Mouse (Mus musculus): Measurements from ENCODE around the gene Noxo1. TPM values are rescaled to one million over a fixed set of nuclear protein-coding genes. Genes with fewer than 3 reads are reported as not detected.
"Not testable (repeated sequence)": the region's sequence is repeated elsewhere in the genome, so short reads cannot be mapped to it uniquely, and the experiment has no call there.

Gene Noxo1
- polyA plus RNA-seq, 1 experiment from 2014 or later: 0.79 TPM

GRCm38 (mm10) chr17:24708646-24709045 lies 12.6 kb downstream of the Noxo1 start:
- Histone ChIP-seq H3K27ac (no peak overlapping the region), H3K4me3 (no peak overlapping the region), H3K9me3 (no peaks in the 10 kb centered on the region), H3K4me1 (peaks cover 19% of the 10 kb centered on the region), H3K27me3 (ENCODE audit: poor library complexity, severe bottlenecking) (no peaks in the 10 kb centered on the region), H3K36me3 (replicated peaks) (peaks cover 23% of the 10 kb centered on the region)
- no peak for DNase-seq (ENCODE audit: extremely low spot score, low spot score)
- WGBS: 36% methylated on average over 2 of the region's 2 CpGs

- 50% methylated on average over 6 of the region's 6 CpGs for WGBS
- DNase-seq (ENCODE audit: extremely low spot score, low spot score): no peak
- Histone ChIP-seq H3K4me3 (no peak overlapping the region), H3K4me1 (peaks cover 17% of the 10 kb centered on the region), H3K9me3 (no peaks in the 10 kb centered on the region), H3K27me3 (ENCODE audit: poor library complexity, severe bottlenecking) (no peaks in the 10 kb centered on the region), H3K27ac (no peak overlapping the region), H3K36me3 (replicated peaks) (peaks cover 42% of the 10 kb centered on the region)
Measured at GRCm38 (mm10) chr17:24715556-24715955, 19.5 kb downstream of the Noxo1 start.

GRCm38 (mm10) chr17:24716166-24716682 lies 20.2 kb downstream of the Noxo1 start:
- H3K36me3 ChIP-seq (replicated peaks): peaks cover 48% of the 10 kb centered on the region
- 0 out of 2 replicates have a peak overlapping the region, but pooled peaks have one; percentile 12 for H3K4me3 ChIP-seq
- H3K9me3 ChIP-seq: no peaks in the 10 kb centered on the region
- H3K4me1 ChIP-seq: peaks cover 21% of the 10 kb centered on the region
- WGBS: 95% methylated on average over 15 of the region's 15 CpGs
- no peaks in the 10 kb centered on the region for H3K27me3 ChIP-seq (ENCODE audit: poor library complexity, severe bottlenecking)
- H3K27ac ChIP-seq: no peak overlapping the region
- DNase-seq (ENCODE audit: extremely low spot score, low spot score): no peak

GRCm38 (mm10) chr17:24717943-24718342 lies 21.9 kb downstream of the Noxo1 start, which contains the start of the genes Rnf151 and Rps2:
TSS of gene Rnf151 (minus strand) at chr17:24718063.
TSS of gene Rps2 (plus strand) at chr17:24718116.
- Histone ChIP-seq H3K4me3 (peak within 1 kb of the TSS; percentile 91), H3K9me3 (no peaks in the 10 kb centered on the region), H3K4me1 (peaks cover 38% of the 10 kb centered on the region), H3K27ac (peak within 1 kb of the TSS; percentile 93), H3K36me3 (replicated peaks) (peaks cover 63% of the 10 kb centered on the region), H3K27me3 (ENCODE audit: poor library complexity, severe bottlenecking) (no peaks in the 10 kb centered on the region)
- no peak for DNase-seq (ENCODE audit: extremely low spot score, low spot score)
- 72% methylated on average over 4 of the region's 4 CpGs for WGBS

GRCm38 (mm10) chr17:24718938-24719337 lies 22.9 kb downstream of the Noxo1 start:
- 63% methylated on average over 5 of the region's 5 CpGs for WGBS
- H3K27ac ChIP-seq: peak overlapping the region; percentile 93

GRCm38 (mm10) chr17:24719494-24720222 lies 23.6 kb downstream of the Noxo1 start:
- H3K27me3 ChIP-seq (ENCODE audit: poor library complexity, severe bottlenecking): no peaks in the 10 kb centered on the region
- under 1% methylated on average over 61 of the region's 61 CpGs for WGBS
- peak overlapping the region; percentile 91 for H3K4me3 ChIP-seq
- H3K9me3 ChIP-seq: no peaks in the 10 kb centered on the region
- peaks cover 63% of the 10 kb centered on the region for H3K36me3 ChIP-seq (replicated peaks)
- peak; percentile 99 for DNase-seq (ENCODE audit: extremely low spot score, low spot score)
- H3K4me1 ChIP-seq: peaks cover 51% of the 10 kb centered on the region
- peak overlapping the region; percentile 93 for H3K27ac ChIP-seq

More at GRCm38 (mm10) chr17:24718938-24719337, 22.9 kb downstream of the Noxo1 start:
- Histone ChIP-seq H3K4me1 (peaks cover 47% of the 10 kb centered on the region), H3K4me3 (peak overlapping the region; percentile 91), H3K36me3 (replicated peaks) (peaks cover 63% of the 10 kb centered on the region)
- H3K27me3 ChIP-seq (ENCODE audit: poor library complexity, severe bottlenecking); H3K9me3 ChIP-seq; DNase-seq (ENCODE audit: extremely low spot score, low spot score): not testable (repeated sequence)

GRCm38 (mm10) chr17:24720616-24721015 lies 24.6 kb downstream of the Noxo1 start:
- not testable (repeated sequence) for H3K27me3 ChIP-seq (ENCODE audit: poor library complexity, severe bottlenecking); DNase-seq (ENCODE audit: extremely low spot score, low spot score); H3K9me3 ChIP-seq
- under 1% methylated on average over 11 of the region's 11 CpGs for WGBS
- peak overlapping the region; percentile 91 for H3K4me3 ChIP-seq
- peaks cover 48% of the 10 kb centered on the region for H3K4me1 ChIP-seq
- peak overlapping the region; percentile 93 for H3K27ac ChIP-seq
- H3K36me3 ChIP-seq (replicated peaks): peaks cover 56% of the 10 kb centered on the region

GRCm38 (mm10) chr17:24721383-24721955 lies 25.4 kb downstream of the Noxo1 start:
- H3K27me3 ChIP-seq (ENCODE audit: poor library complexity, severe bottlenecking); H3K9me3 ChIP-seq; DNase-seq (ENCODE audit: extremely low spot score, low spot score); H3K27ac ChIP-seq: not testable (repeated sequence)
- Histone ChIP-seq H3K4me1 (peaks cover 44% of the 10 kb centered on the region), H3K36me3 (replicated peaks) (peaks cover 48% of the 10 kb centered on the region), H3K4me3 (peak overlapping the region; percentile 91)
- 78% methylated on average over 7 of the region's 7 CpGs for WGBS

- peaks cover 39% of the 10 kb centered on the region for H3K36me3 ChIP-seq (replicated peaks)
Measured at GRCm38 (mm10) chr17:24722220-24722924, 26.3 kb downstream of the Noxo1 start.

GRCm38 (mm10) chr17:24723122-24723880 lies 27.3 kb downstream of the Noxo1 start:
- Histone ChIP-seq H3K9me3 (no peaks in the 10 kb centered on the region), H3K4me1 (peaks cover 43% of the 10 kb centered on the region), H3K27ac (peak overlapping the region; percentile 86), H3K36me3 (replicated peaks) (peaks cover 30% of the 10 kb centered on the region), H3K27me3 (ENCODE audit: poor library complexity, severe bottlenecking) (peaks cover 5% of the 10 kb centered on the region; the same call in 1 of the 2 replicates), H3K4me3 (peak overlapping the region; percentile 91)
- no peak for DNase-seq (ENCODE audit: extremely low spot score, low spot score)
- 5% methylated on average over 12 of the region's 12 CpGs for WGBS

More at GRCm38 (mm10) chr17:24722220-24722924, 26.3 kb downstream of the Noxo1 start:
- Histone ChIP-seq H3K9me3 (no peaks in the 10 kb centered on the region), H3K4me3 (peak overlapping the region; percentile 91), H3K27ac (no peak overlapping the region), H3K4me1 (peaks cover 44% of the 10 kb centered on the region), H3K27me3 (ENCODE audit: poor library complexity, severe bottlenecking) (no peaks in the 10 kb centered on the region)
- WGBS: 40% methylated on average over 13 of the region's 13 CpGs
- DNase-seq (ENCODE audit: extremely low spot score, low spot score): no peak

- Histone ChIP-seq H3K36me3 (replicated peaks) (peaks cover 24% of the 10 kb centered on the region), H3K4me3 (peak overlapping the region; percentile 91), H3K4me1 (peaks cover 38% of the 10 kb centered on the region), H3K27ac (peak overlapping the region; percentile 86), H3K9me3 (no peaks in the 10 kb centered on the region), H3K27me3 (ENCODE audit: poor library complexity, severe bottlenecking) (peaks cover 6% of the 10 kb centered on the region; the same call in 1 of the 2 replicates)
- DNase-seq (ENCODE audit: extremely low spot score, low spot score): no peak
- under 1% methylated on average over 15 of the region's 15 CpGs for WGBS
Measured at GRCm38 (mm10) chr17:24723881-24724180, 27.8 kb downstream of the Noxo1 start.

GRCm38 (mm10) chr17:24724184-24724583 lies 28.1 kb downstream of the Noxo1 start, which contains the start of gene Ndufb10:
TSS of gene Ndufb10 (minus strand) at chr17:24724478.
- Histone ChIP-seq H3K4me3 (peak within 1 kb of the TSS; percentile 91), H3K36me3 (replicated peaks) (peaks cover 23% of the 10 kb centered on the region), H3K27ac (peak within 1 kb of the TSS; percentile 86), H3K27me3 (ENCODE audit: poor library complexity, severe bottlenecking) (peaks cover 6% of the 10 kb centered on the region; the same call in 1 of the 2 replicates), H3K4me1 (peaks cover 34% of the 10 kb centered on the region), H3K9me3 (no peaks in the 10 kb centered on the region)
- peak; percentile 95 for DNase-seq (ENCODE audit: extremely low spot score, low spot score)
- WGBS: under 1% methylated on average over 30 of the region's 30 CpGs

Measured in forebrain, embryonic 10.5 days (tissue).